Mouse (Mus musculus) myocyte (in vitro differentiated cells): ENCODE measurements around the gene Duox2. TPM values are rescaled to one million over a fixed set of nuclear protein-coding genes. Genes with fewer than 3 reads are reported as not detected.

Experiments
- H3K27me3 ChIP-seq: one replicate; pipeline ENCODE4 v1.6.1; 2011; ENCODE audit not compliant: control insufficient read depth, insufficient read depth, insufficient read length
- H3K36me3 ChIP-seq: one replicate; pipeline ENCODE4 v1.6.1; 2011; ENCODE audit not compliant: control insufficient read depth, insufficient read depth
- H3K4me2 ChIP-seq: one replicate; pipeline ENCODE4 v1.6.1; 2011; ENCODE audit warnings: low read depth, control low read depth
- H3K4me3 ChIP-seq: one replicate; pipeline ENCODE4 v1.5.1; 2011; ENCODE audit warnings: mild to moderate bottlenecking, control low read depth, moderate library complexity
- H3K79me2 ChIP-seq: one replicate; pipeline ENCODE4 v1.6.1; 2011; ENCODE audit not compliant: control insufficient read depth, insufficient read depth
- H3ac ChIP-seq: one replicate; pipeline ENCODE4 v1.6.1; 2011; ENCODE audit not compliant: control insufficient read depth, insufficient read length
- CEBPB ChIP-seq: IDR thresholded peaks from 2 replicates; pipeline ENCODE4 v1.6.1; 2011; ENCODE audit warnings: mild to moderate bottlenecking, moderate library complexity; ENCODE audit not compliant: poor library complexity, insufficient read depth, severe bottlenecking
- E2F4 ChIP-seq: IDR thresholded peaks from one replicate; pipeline ENCODE4 v1.6.1; 2011; ENCODE audit warnings: mild to moderate bottlenecking, control low read depth, moderate library complexity; ENCODE audit not compliant: insufficient read depth
- MAX ChIP-seq: IDR thresholded peaks from one replicate; pipeline ENCODE4 v1.6.1; 2011; ENCODE audit warnings: low read depth, mild to moderate bottlenecking, control low read depth
- MYOD1 ChIP-seq, 3 experiments: IDR thresholded peaks; one replicate each; pipeline ENCODE4 v1.6.1; 2011; ENCODE audit warnings: control low read depth in 2 of 3, low read depth in 2 of 3, mild to moderate bottlenecking in 2 of 3, moderate library complexity in 1 of 3; ENCODE audit not compliant: insufficient read length in 2 of 3, control insufficient read depth in 1 of 3
- MYOG ChIP-seq, 3 experiments: IDR thresholded peaks; one replicate each; pipeline ENCODE4 v1.6.1; 2011; ENCODE audit warnings: control low read depth in 2 of 3, low read depth in 2 of 3, mild to moderate bottlenecking in 2 of 3; ENCODE audit not compliant: insufficient read length in 2 of 3, control insufficient read depth in 1 of 3, insufficient read depth in 1 of 3
- POLR2A ChIP-seq: IDR thresholded peaks from one replicate; pipeline ENCODE4 v1.6.1; 2011; ENCODE audit warnings: low read depth, mild to moderate bottlenecking, control low read depth, moderate library complexity; ENCODE audit not compliant: insufficient read length
- POLR2AphosphoS2 ChIP-seq: IDR thresholded peaks from one replicate; pipeline ENCODE4 v1.6.1; 2011; ENCODE audit warnings: low read depth, control low read depth; ENCODE audit not compliant: insufficient read length
- REST ChIP-seq: IDR thresholded peaks from one replicate; pipeline ENCODE4 v1.6.1; 2011; ENCODE audit warnings: mild to moderate bottlenecking, control low read depth, moderate library complexity; ENCODE audit not compliant: insufficient read depth, insufficient read length
- SRF ChIP-seq: IDR thresholded peaks from one replicate; pipeline ENCODE4 v1.6.1; 2011; ENCODE audit warnings: low read depth; ENCODE audit not compliant: control insufficient read depth, insufficient read length
- TCF12 ChIP-seq: IDR thresholded peaks from one replicate; pipeline ENCODE4 v1.6.1; 2011; ENCODE audit warnings: mild to moderate bottlenecking, control low read depth; ENCODE audit not compliant: poor library complexity, insufficient read depth, severe bottlenecking
- TCF3 ChIP-seq: IDR thresholded peaks from one replicate; pipeline ENCODE4 v1.6.1; 2011; ENCODE audit warnings: low read depth, control low read depth; ENCODE audit not compliant: insufficient read length
- USF1 ChIP-seq: IDR thresholded peaks from one replicate; pipeline ENCODE4 v1.6.1; 2011; ENCODE audit warnings: low read depth, mild to moderate bottlenecking, control low read depth, moderate library complexity
- polyA plus RNA-seq: library from polyadenylated mRNA; unstranded; fragments of >200 nt; fragmentation: generic; extraction: Trizol; gene quantifications from one replicate; pipeline ENCODE4 v1.2.1, GENCODE M21; 2012; ENCODE audit warnings: missing spikeins

Duox2 gene
- polyA plus RNA-seq, 1 experiment = 0.12 TPM

DNA sequence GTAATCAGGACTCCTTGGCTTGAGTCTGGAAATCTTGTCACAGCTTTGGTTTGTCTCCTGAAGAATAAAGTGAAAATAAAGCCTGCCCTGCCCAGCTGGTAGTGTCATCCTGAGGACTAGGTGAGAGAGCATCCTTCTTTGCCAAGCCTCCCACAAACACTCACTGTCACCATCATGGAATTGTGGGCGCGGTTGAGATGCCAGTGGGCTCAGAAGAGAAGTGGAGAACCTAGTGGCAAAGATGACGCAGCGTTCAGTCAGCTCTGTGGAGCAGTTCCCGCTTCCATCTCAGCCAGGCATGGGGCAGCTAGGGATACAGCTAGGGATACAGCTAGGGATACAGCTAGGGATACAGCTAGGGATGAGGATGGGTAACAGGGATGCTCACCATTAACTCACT lies 42.3 kb downstream of the Duox2 start:
- Histone ChIP-seq H3K27me3 (no peaks in the 10 kb centered on the region), H3K36me3 (no peaks in the 10 kb centered on the region), H3K4me2 (no peak overlapping the region), H3K4me3 (no peak overlapping the region), H3ac (no peak overlapping the region), H3K79me2 (no peaks in the 10 kb centered on the region)
- TF ChIP-seq TCF3 (no peak), USF1 (no peak)

DNA sequence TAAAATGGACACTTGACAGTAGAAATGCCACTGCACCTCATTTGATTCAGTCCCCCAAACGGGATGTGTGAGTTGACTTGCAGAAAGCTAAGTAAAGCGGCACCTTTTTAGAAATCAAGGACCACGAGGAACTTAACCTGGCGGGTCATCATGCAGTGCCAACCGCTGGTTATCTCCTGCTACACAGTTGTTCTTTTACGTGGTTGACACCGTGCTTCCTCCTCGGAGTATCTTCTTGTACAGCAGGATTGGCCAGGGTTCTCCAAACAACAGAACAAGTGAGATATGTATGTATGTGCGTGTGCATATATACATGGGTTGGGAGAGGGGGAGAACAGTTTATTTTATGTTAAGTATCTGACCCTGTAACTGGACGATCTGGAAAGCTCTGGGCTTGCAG lies 50.5 kb downstream of the Duox2 start:
- Histone ChIP-seq H3K36me3 (peaks cover 3% of the 10 kb centered on the region), H3K79me2 (no peaks in the 10 kb centered on the region), H3ac (no peak overlapping the region), H3K4me2 (no peak overlapping the region), H3K4me3 (no peak overlapping the region), H3K27me3 (no peaks in the 10 kb centered on the region)
- TF ChIP-seq POLR2AphosphoS2 (no peak), TCF12 (no peak), POLR2A (no peak), REST (no peak)

DNA sequence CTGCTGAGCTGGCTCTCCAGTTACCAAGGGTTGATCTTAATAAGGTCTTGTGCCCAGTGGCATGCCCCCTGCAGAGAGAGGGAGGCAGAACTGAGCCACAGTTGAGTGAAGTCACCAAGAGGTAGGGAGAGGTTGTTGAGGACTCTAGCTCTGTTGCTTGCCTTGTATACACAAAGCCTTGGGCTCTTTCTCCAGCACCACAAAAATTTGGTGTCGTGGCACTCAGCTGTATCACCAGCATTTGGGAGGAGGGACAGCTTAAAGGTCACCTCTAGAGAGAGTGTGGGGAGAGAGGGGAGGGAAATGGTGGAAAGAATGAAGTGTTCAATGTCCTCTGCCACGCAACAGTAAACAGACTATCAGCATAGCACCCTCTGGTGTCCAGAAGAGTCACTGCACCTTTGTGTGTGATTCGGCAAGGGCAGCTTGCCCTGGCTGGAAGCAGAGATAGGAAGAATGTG lies 54.5 kb downstream of the Duox2 start:
- Histone ChIP-seq H3K27me3 (no peaks in the 10 kb centered on the region), H3K4me2 (no peak overlapping the region), H3K36me3 (peaks cover 2% of the 10 kb centered on the region), H3ac (no peak overlapping the region), H3K79me2 (no peaks in the 10 kb centered on the region), H3K4me3 (no peak overlapping the region)
- TF ChIP-seq USF1 (no peak), POLR2A (no peak), REST (no peak), POLR2AphosphoS2 (no peak), CEBPB (no peak), MYOD1 (IDR thresholded peaks at IDR 0.05; ENCODE audit: control insufficient read depth in 1 of 3, insufficient read length in 2 of 3, low read depth in 2 of 3) (no peak), TCF3 (no peak), MYOG (IDR thresholded peaks at IDR 0.05; ENCODE audit: control insufficient read depth in 1 of 3, insufficient read depth in 1 of 3, insufficient read length in 2 of 3, low read depth in 2 of 3) (no peak), TCF12 (no peak), E2F4 (no peak), SRF (no peak), MAX (no peak)

DNA sequence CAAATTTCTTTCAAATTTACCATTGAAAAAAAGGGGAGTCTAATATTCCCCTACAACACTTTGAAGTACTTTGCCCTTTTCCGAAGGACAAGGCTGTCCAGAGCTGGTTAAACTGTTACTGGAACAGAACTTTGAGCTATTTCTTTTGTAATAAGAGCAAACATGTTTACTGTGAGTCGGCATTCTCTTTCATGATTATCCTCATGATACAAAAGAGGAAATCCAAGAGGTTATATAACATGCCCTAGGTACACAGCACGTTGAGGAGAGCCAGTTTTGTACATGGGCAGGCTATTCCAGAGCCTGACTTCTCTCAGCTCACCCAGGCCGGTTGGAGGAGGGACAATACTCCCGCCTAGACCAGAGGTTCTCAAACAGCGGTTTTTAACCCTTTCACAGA lies 56.3 kb downstream of the Duox2 start:
- H3K79me2 ChIP-seq = no peaks in the 10 kb centered on the region
- no peak overlapping the region for H3K4me2 ChIP-seq
- no peaks in the 10 kb centered on the region for H3K27me3 ChIP-seq
- H3K4me3 ChIP-seq = no peak overlapping the region
- no peaks in the 10 kb centered on the region for H3K36me3 ChIP-seq
- TF ChIP-seq POLR2A (no peak), USF1 (no peak), CEBPB (no peak), TCF12 (no peak), POLR2AphosphoS2 (no peak), TCF3 (no peak), REST (no peak), MAX (no peak), MYOD1 (IDR thresholded peaks at IDR 0.05; ENCODE audit: control insufficient read depth in 1 of 3, insufficient read length in 2 of 3, low read depth in 2 of 3) (no peak), E2F4 (no peak), MYOG (IDR thresholded peaks at IDR 0.05; ENCODE audit: control insufficient read depth in 1 of 3, insufficient read depth in 1 of 3, insufficient read length in 2 of 3, low read depth in 2 of 3) (no peak), SRF (no peak)
- H3ac ChIP-seq = no peak overlapping the region

DNA sequence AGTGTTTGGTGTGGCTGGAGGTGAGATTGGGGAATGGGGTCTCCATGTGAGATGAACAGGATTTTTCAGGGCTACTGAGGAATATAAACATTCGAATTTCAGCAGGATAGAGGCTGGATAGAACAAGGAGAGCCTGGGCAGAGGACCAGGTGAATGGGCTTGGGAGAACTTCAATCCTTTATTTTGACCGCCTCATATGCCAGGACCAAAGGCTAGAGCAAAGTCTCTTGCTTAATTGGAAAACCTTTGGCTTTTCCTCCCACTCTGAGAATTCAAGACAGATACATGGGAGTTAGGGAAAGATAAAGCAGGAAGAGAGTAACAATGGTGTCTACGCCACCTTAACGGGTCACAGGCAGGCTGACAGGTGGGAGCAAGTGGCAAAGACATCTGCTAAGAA lies 57.0 kb downstream of the Duox2 start:
- no peaks in the 10 kb centered on the region for H3K79me2 ChIP-seq
- H3K4me3 ChIP-seq = no peak overlapping the region
- no peaks in the 10 kb centered on the region for H3K36me3 ChIP-seq
- no peak overlapping the region for H3ac ChIP-seq
- no peak overlapping the region for H3K4me2 ChIP-seq
- TF ChIP-seq TCF12 (no peak), CEBPB (no peak), MYOD1 (IDR thresholded peaks at IDR 0.05; ENCODE audit: control insufficient read depth in 1 of 3, insufficient read length in 2 of 3, low read depth in 2 of 3) (no peak), REST (no peak), POLR2AphosphoS2 (no peak), E2F4 (no peak), USF1 (no peak), MAX (no peak), SRF (no peak), POLR2A (no peak), MYOG (IDR thresholded peaks at IDR 0.05; ENCODE audit: control insufficient read depth in 1 of 3, insufficient read depth in 1 of 3, insufficient read length in 2 of 3, low read depth in 2 of 3) (no peak)
- H3K27me3 ChIP-seq = no peaks in the 10 kb centered on the region
